Mouse (Mus musculus): ENCODE data around the gene Mgst2.
A peak's percentile ranks its signal among the peaks of the same experiment; 100 is the strongest.

Gene Mgst2

GRCm38 (mm10) chr3:51654303-51655055 lies 5.7 kb upstream of the Mgst2 start:
- peak; percentile 33 for DNase-seq (ENCODE audit: low spot score)

GRCm38 (mm10) chr3:51659415-51659814 lies 745 bp upstream of the Mgst2 start:
- no peak for DNase-seq (ENCODE audit: low spot score)

GRCm38 (mm10) chr3:51660821-51661276 lies 689 bp downstream of the Mgst2 start:
- DNase-seq (ENCODE audit: low spot score): peak; percentile 58

GRCm38 (mm10) chr3:51661376-51661775 lies 1.2 kb downstream of the Mgst2 start:
- DNase-seq (ENCODE audit: low spot score): no peak

- peak; percentile 32 for DNase-seq (ENCODE audit: low spot score)
These were observed 1.9 kb downstream of the Mgst2 start for GRCm38 (mm10) chr3:51661880-51662550.

- no peak for DNase-seq (ENCODE audit: low spot score)
These were observed 2.4 kb downstream of the Mgst2 start for GRCm38 (mm10) chr3:51662557-51662956.

- DNase-seq (ENCODE audit: low spot score): no peak
These were observed 8.4 kb downstream of the Mgst2 start for GRCm38 (mm10) chr3:51668607-51669006.

- peak; percentile 36 for DNase-seq (ENCODE audit: low spot score)
These were observed 10.4 kb downstream of the Mgst2 start for GRCm38 (mm10) chr3:51670414-51671070.

- DNase-seq (ENCODE audit: low spot score): no peak
These were observed 10.9 kb downstream of the Mgst2 start for GRCm38 (mm10) chr3:51671071-51671469.

- DNase-seq (ENCODE audit: low spot score): peak; percentile 53
These were observed 12.5 kb downstream of the Mgst2 start for GRCm38 (mm10) chr3:51672631-51673030.

GRCm38 (mm10) chr3:51673408-51674086 lies 13.4 kb downstream of the Mgst2 start:
- DNase-seq (ENCODE audit: low spot score): peak; percentile 73

GRCm38 (mm10) chr3:51674963-51675362 lies 14.8 kb downstream of the Mgst2 start:
- DNase-seq (ENCODE audit: low spot score): no peak

GRCm38 (mm10) chr3:51685539-51685938 lies 25.4 kb downstream of the Mgst2 start:
- no peak for DNase-seq (ENCODE audit: low spot score)

- no peak for DNase-seq (ENCODE audit: low spot score)
These were observed 26.2 kb downstream of the Mgst2 start for GRCm38 (mm10) chr3:51686316-51686715.

GRCm38 (mm10) chr3:51686791-51687190 lies 26.6 kb downstream of the Mgst2 start:
- DNase-seq (ENCODE audit: low spot score): no peak

GRCm38 (mm10) chr3:51688725-51689124 lies 28.6 kb downstream of the Mgst2 start:
- no peak for DNase-seq (ENCODE audit: low spot score)

GRCm38 (mm10) chr3:51693196-51693595 lies 33.0 kb downstream of the Mgst2 start:
- DNase-seq (ENCODE audit: low spot score): no peak

GRCm38 (mm10) chr3:51694576-51694975 lies 34.4 kb downstream of the Mgst2 start:
- DNase-seq (ENCODE audit: low spot score): no peak

- no peak for DNase-seq (ENCODE audit: low spot score)
These were observed 35.6 kb downstream of the Mgst2 start for GRCm38 (mm10) chr3:51695713-51696112.

GRCm38 (mm10) chr3:51697931-51698330 lies 37.8 kb downstream of the Mgst2 start:
- DNase-seq (ENCODE audit: low spot score): no peak

GRCm38 (mm10) chr3:51700123-51700522 lies 40.0 kb downstream of the Mgst2 start:
- peak; percentile 28 for DNase-seq (ENCODE audit: low spot score)

GRCm38 (mm10) chr3:51700731-51701280 lies 40.6 kb downstream of the Mgst2 start:
- DNase-seq (ENCODE audit: low spot score): peak; percentile 21

Data from yolk sac, embryonic 10.5 days (tissue).